Mouse (Mus musculus) stomach, postnatal 0 days (tissue): ENCODE measurements around the gene Sec31a.
A peak's percentile ranks its signal among the peaks of the same experiment; 100 is the strongest.

Experiments
- CTCF ChIP-seq: IDR thresholded peaks from 2 replicates; pipeline ENCODE4 v1.5.1; 2016; ENCODE audit warnings: antibody characterized with exemption, low read depth, mild to moderate bottlenecking, moderate library complexity
- EP300 ChIP-seq: optimal IDR thresholded peaks from 2 replicates; pipeline ENCODE3; 2016; ENCODE audit warnings: antibody characterized with exemption

- TF ChIP-seq EP300 (peak; percentile 76), CTCF (peak; percentile 38)
Measured at GRCm38 (mm10) chr5:100415761-100416590, at the start of gene Sec31a.
